ENCODE assay signal across 9 mouse cellular contexts in the genomic region with DNA sequence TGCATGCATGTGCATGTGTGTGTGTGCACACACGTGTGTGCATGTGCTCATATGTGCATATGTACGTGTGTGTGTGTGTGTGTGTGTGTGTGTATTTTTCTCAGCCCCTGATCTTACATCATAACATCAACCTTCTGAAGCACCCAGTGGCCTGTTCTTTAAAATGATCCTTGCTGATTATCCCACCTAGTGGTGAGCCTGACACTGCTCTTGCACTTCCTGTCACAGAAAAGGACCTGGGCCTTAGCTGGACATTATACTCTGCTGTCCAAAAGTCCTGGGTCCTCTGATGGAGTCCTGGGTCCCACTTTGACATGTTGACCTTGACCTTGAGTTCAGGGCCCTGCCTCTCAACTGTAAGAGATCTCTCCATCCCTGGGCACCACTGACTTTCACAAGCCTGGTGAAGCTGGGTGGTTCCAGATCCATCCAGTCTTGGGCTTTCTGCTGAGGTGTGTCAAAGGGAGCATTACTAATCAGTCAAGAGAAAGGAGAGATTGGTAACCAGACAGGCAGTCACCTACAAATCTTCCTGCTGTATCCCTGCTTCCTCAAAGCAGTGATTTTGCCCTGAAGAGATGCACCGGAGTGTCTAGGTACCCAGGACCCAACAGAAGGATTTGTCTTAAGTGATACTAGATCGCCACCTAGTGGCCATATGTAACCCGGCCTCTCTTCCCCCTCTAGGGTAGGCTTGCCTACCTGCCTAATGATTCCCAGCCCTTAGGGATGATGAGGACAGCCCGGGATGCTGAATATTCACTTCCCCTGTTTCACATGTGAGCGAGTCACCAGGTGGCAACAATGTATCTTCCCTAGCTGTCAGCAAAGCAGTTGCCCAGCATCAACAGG. TPM values are rescaled to one million over a fixed set of nuclear protein-coding genes. Genes with fewer than 3 reads are reported as not detected.
DNase-seq lines count a peak whose midpoint lies in the region; ATAC-seq lines count a peak whose summit lies in the region.
"Had no signal": no experiment of that assay in that cellular context is flagged by ENCODE, and none has a peak within 500 bp of the region (broad histone marks: within the 10 kb centered on the region; RNA-seq: fewer than 3 reads in every experiment).

No protein-coding gene starts in this region.

- no peak overlapping the region for H3K4me3 ChIP-seq in heart, embryonic 11.5 days (ENCODE audit: low read depth, low read length)
- no peak overlapping the region for H3K4me3 ChIP-seq in forebrain, embryonic 13.5 days
- no peak overlapping the region for H3K4me3 ChIP-seq in intestine, embryonic 14.5 days (ENCODE audit: low read depth, low read length)
- no peak overlapping the region for H3K4me3 ChIP-seq in midbrain, embryonic 11.5 days (ENCODE audit: low read depth, low read length)
- no peak overlapping the region for H3K4me3 ChIP-seq in stomach, embryonic 15.5 days (replicated peaks)
- H3K4me3 ChIP-seq: megakaryocyte, embryonic 14.5 days had no signal

- peaks cover 3% of the 10 kb centered on the region; the same call in 1 of the 2 replicates for H3K4me1 ChIP-seq in heart, embryonic 11.5 days (ENCODE audit: control insufficient read depth, insufficient read depth, low read length)
- no peaks in the 10 kb centered on the region for H3K4me1 ChIP-seq in forebrain, embryonic 13.5 days
- H3K4me1 ChIP-seq in intestine, embryonic 14.5 days (replicated peaks; ENCODE audit: control insufficient read depth, insufficient read depth, low read length) = no peaks in the 10 kb centered on the region
- no peaks in the 10 kb centered on the region for H3K4me1 ChIP-seq in midbrain, embryonic 11.5 days (ENCODE audit: control insufficient read depth, insufficient read depth, low read length)
- H3K4me1 ChIP-seq in stomach, embryonic 15.5 days = no peaks in the 10 kb centered on the region
- H3K4me1 ChIP-seq: megakaryocyte, embryonic 14.5 days had no signal

- no peak for ATAC-seq in heart, embryonic 11.5 days (replicated peaks; ENCODE audit: insufficient number of reproducible peaks, low FRiP score, low TSS enrichment)
- peak; percentile 77 for ATAC-seq in forebrain, embryonic 13.5 days
- ATAC-seq in intestine, embryonic 14.5 days (replicated peaks; ENCODE audit: low FRiP score, low TSS enrichment, low read depth) = peak; percentile 83
- peak; percentile 55; the same call in 1 of the 2 replicates for ATAC-seq in midbrain, embryonic 11.5 days (ENCODE audit: low FRiP score)
- ATAC-seq in stomach, embryonic 15.5 days (ENCODE audit: insufficient read depth, low FRiP score, low read depth) = peak; percentile 56; the same call in 1 of the 2 replicates

- no peaks in the 10 kb centered on the region for H3K36me3 ChIP-seq in heart, embryonic 11.5 days (ENCODE audit: control insufficient read depth, insufficient read depth, low read length)
- no peaks in the 10 kb centered on the region for H3K36me3 ChIP-seq in forebrain, embryonic 13.5 days (ENCODE audit: poor library complexity, severe bottlenecking)
- no peaks in the 10 kb centered on the region for H3K36me3 ChIP-seq in intestine, embryonic 14.5 days (ENCODE audit: control insufficient read depth, insufficient read depth, low read length)
- no peaks in the 10 kb centered on the region for H3K36me3 ChIP-seq in midbrain, embryonic 11.5 days (ENCODE audit: control insufficient read depth, insufficient read depth, low read length)
- no peaks in the 10 kb centered on the region for H3K36me3 ChIP-seq in stomach, embryonic 15.5 days

- no peaks in the 10 kb centered on the region for H3K9me3 ChIP-seq in heart, embryonic 11.5 days (replicated peaks; ENCODE audit: control insufficient read depth, low read length)
- H3K9me3 ChIP-seq in forebrain, embryonic 13.5 days (replicated peaks) = no peaks in the 10 kb centered on the region
- no peaks in the 10 kb centered on the region for H3K9me3 ChIP-seq in intestine, embryonic 14.5 days (ENCODE audit: control insufficient read depth, low read length)
- H3K9me3 ChIP-seq in midbrain, embryonic 11.5 days (ENCODE audit: control insufficient read depth, low read length) = no peaks in the 10 kb centered on the region
- no peaks in the 10 kb centered on the region for H3K9me3 ChIP-seq in stomach, embryonic 15.5 days
- H3K9me3 ChIP-seq: megakaryocyte, embryonic 14.5 days had no signal

- peak; percentile 72 for DNase-seq in heart, adult 8-10 months (ENCODE audit: low spot score)
- DNase-seq in cerebellum, adult 11 months = peak; percentile 39
- DNase-seq in intestine, embryonic 14.5 days (ENCODE audit: low spot score) = peak; percentile 88
- peak; percentile 77 to 79 for DNase-seq in left cerebral cortex, postnatal 25 days (ENCODE audit: low spot score in 2 of 2)
- peak; percentile 95 for DNase-seq in midbrain, embryonic 11.5 days (ENCODE audit: low spot score, missing footprints)

- WGBS in heart, embryonic 11.5 days (ENCODE audit: insufficient replicate concordance) = 34% methylated on average over 7 of the region's 7 CpGs
- WGBS in forebrain, embryonic 13.5 days = 35% methylated on average over 7 of the region's 7 CpGs
- 26% methylated on average over 7 of the region's 7 CpGs for WGBS in intestine, embryonic 14.5 days
- 37% methylated on average over 7 of the region's 7 CpGs for WGBS in midbrain, embryonic 11.5 days
- 22% methylated on average over 6 of the region's 7 CpGs for WGBS in stomach, embryonic 15.5 days

- H3K27ac ChIP-seq in heart, embryonic 11.5 days (ENCODE audit: low read depth, low read length) = no peak overlapping the region
- no peak overlapping the region for H3K27ac ChIP-seq in forebrain, embryonic 13.5 days
- no peak overlapping the region for H3K27ac ChIP-seq in intestine, embryonic 14.5 days (ENCODE audit: low read depth)
- H3K27ac ChIP-seq in midbrain, embryonic 11.5 days (ENCODE audit: low read depth, low read length) = no peak overlapping the region
- H3K27ac ChIP-seq in stomach, embryonic 15.5 days = no peak overlapping the region

- peaks cover 23% of the 10 kb centered on the region for H3K27me3 ChIP-seq in heart, embryonic 11.5 days (ENCODE audit: control insufficient read depth, insufficient read depth, low read length)
- H3K27me3 ChIP-seq in forebrain, embryonic 13.5 days = 0 out of 2 replicates have a peak, but pooled peaks cover 5% of the 10 kb centered on the region
- H3K27me3 ChIP-seq in intestine, embryonic 14.5 days (replicated peaks; ENCODE audit: control insufficient read depth, insufficient read depth, low read length) = no peaks in the 10 kb centered on the region
- H3K27me3 ChIP-seq in midbrain, embryonic 11.5 days (ENCODE audit: control insufficient read depth, insufficient read depth, low read length) = no peaks in the 10 kb centered on the region
- no peaks in the 10 kb centered on the region for H3K27me3 ChIP-seq in stomach, embryonic 15.5 days (replicated peaks)

- intact Hi-C loops in left cerebral cortex, postnatal 25 days (cut with DNase I) = loop anchor here (2.0 to 5.0 kb wide), 5 partner anchors 28 to 894 kb away; a partner anchor contains a TSS

- H3K4me2 ChIP-seq in heart, embryonic 11.5 days = no peak overlapping the region
- no peak overlapping the region for H3K4me2 ChIP-seq in forebrain, embryonic 13.5 days
- H3K4me2 ChIP-seq in intestine, embryonic 14.5 days (ENCODE audit: low read length) = no peak overlapping the region
- no peak overlapping the region for H3K4me2 ChIP-seq in midbrain, embryonic 11.5 days
- H3K4me2 ChIP-seq in stomach, embryonic 15.5 days = no peak overlapping the region

- H3K9ac ChIP-seq in heart, embryonic 11.5 days (ENCODE audit: low read depth, low read length) = no peak overlapping the region
- no peak overlapping the region for H3K9ac ChIP-seq in forebrain, embryonic 13.5 days
- no peak overlapping the region for H3K9ac ChIP-seq in intestine, embryonic 14.5 days (ENCODE audit: low read length)
- H3K9ac ChIP-seq in midbrain, embryonic 11.5 days (ENCODE audit: low read length) = no peak overlapping the region
- H3K9ac ChIP-seq in stomach, embryonic 15.5 days = no peak overlapping the region

RNA-seq across cellular contexts. Expression of a gene that starts 3.6 kb away (rescaled TPM):
- not detected for total RNA-seq in heart, adult 8-10 months (2022)
- not detected in 2 replicates for polyA plus RNA-seq in heart, embryonic 11.5 days (2014; fragmentation: Nextera tagmentation; extraction: Ambion mirVana)
- not detected in 2 replicates for polyA plus RNA-seq in forebrain, embryonic 13.5 days (2015; fragmentation: Nextera tagmentation; extraction: Ambion mirVana)
- polyA plus RNA-seq in intestine, embryonic 14.5 days (2014; fragmentation: Nextera tagmentation; extraction: Ambion mirVana) = not detected in 2 replicates
- total RNA-seq in left cerebral cortex, postnatal 25 days (2021) = not detected
- not detected in 2 replicates for polyA plus RNA-seq in midbrain, embryonic 11.5 days (2014; fragmentation: Nextera tagmentation; extraction: Ambion mirVana)
- not detected in 2 replicates for polyA plus RNA-seq in stomach, embryonic 15.5 days (2015; fragmentation: Nextera tagmentation; extraction: Ambion mirVana)

RNA-seq across cellular contexts. Expression of a gene that starts 13.0 kb away (rescaled TPM):
- total RNA-seq in heart, adult 8-10 months (2022) = 1 to 10 TPM; 2.0 to 4.4 (median 3.3) TPM
- polyA plus RNA-seq in heart, embryonic 11.5 days (2014; fragmentation: Nextera tagmentation; extraction: Ambion mirVana) = 0.63 TPM in 1 of 2 replicates, not detected in the other
- not detected in 2 replicates for polyA plus RNA-seq in forebrain, embryonic 13.5 days (2015; fragmentation: Nextera tagmentation; extraction: Ambion mirVana)
- polyA plus RNA-seq in intestine, embryonic 14.5 days (2014; fragmentation: Nextera tagmentation; extraction: Ambion mirVana) = 21.2 and 22.8 TPM in 2 replicates
- under 1 TPM in 1 of 2 experiments, not detected in 1; 0.41 TPM for total RNA-seq in left cerebral cortex, postnatal 25 days (2021)
- not detected in 2 replicates for polyA plus RNA-seq in midbrain, embryonic 11.5 days (2014; fragmentation: Nextera tagmentation; extraction: Ambion mirVana)
- 9.5 and 14.2 TPM in 2 replicates for polyA plus RNA-seq in stomach, embryonic 15.5 days (2015; fragmentation: Nextera tagmentation; extraction: Ambion mirVana)

RNA-seq across cellular contexts. Expression of a gene that starts 41.6 kb away (rescaled TPM):
- total RNA-seq in heart, adult 8-10 months (2022) = 1 to 10 TPM in 2 of 4 experiments, under 1 TPM in 2; 0.75 to 1.5 (median 1.1) TPM
- polyA plus RNA-seq in heart, embryonic 11.5 days (2014; fragmentation: Nextera tagmentation; extraction: Ambion mirVana) = 0.16 TPM in 1 of 2 replicates, not detected in the other
- polyA plus RNA-seq in forebrain, embryonic 13.5 days (2015; fragmentation: Nextera tagmentation; extraction: Ambion mirVana) = 0.04 and 0.09 TPM in 2 replicates
- polyA plus RNA-seq in intestine, embryonic 14.5 days (2014; fragmentation: Nextera tagmentation; extraction: Ambion mirVana) = 0.60 and 0.96 TPM in 2 replicates
- total RNA-seq in left cerebral cortex, postnatal 25 days (2021) = 1 to 10 TPM in 1 of 2 experiments, under 1 TPM in 1; 0.85 to 1.3 TPM
- polyA plus RNA-seq in midbrain, embryonic 11.5 days (2014; fragmentation: Nextera tagmentation; extraction: Ambion mirVana) = 0.10 and 0.33 TPM in 2 replicates
- polyA plus RNA-seq in stomach, embryonic 15.5 days (2015; fragmentation: Nextera tagmentation; extraction: Ambion mirVana) = 1.8 and 2.3 TPM in 2 replicates

RNA-seq across cellular contexts. Expression of a gene that starts 42.1 kb away (rescaled TPM):
- 10 to 100 TPM; 55.4 to 72.1 (median 61.1) TPM for total RNA-seq in heart, adult 8-10 months (2022)
- 115 and 138 TPM in 2 replicates for polyA plus RNA-seq in heart, embryonic 11.5 days (2014; fragmentation: Nextera tagmentation; extraction: Ambion mirVana)
- 21.6 and 22.1 TPM in 2 replicates for polyA plus RNA-seq in forebrain, embryonic 13.5 days (2015; fragmentation: Nextera tagmentation; extraction: Ambion mirVana)
- 60.4 and 65.3 TPM in 2 replicates for polyA plus RNA-seq in intestine, embryonic 14.5 days (2014; fragmentation: Nextera tagmentation; extraction: Ambion mirVana)
- total RNA-seq in left cerebral cortex, postnatal 25 days (2021) = 10 to 100 TPM; 66.9 to 68.0 TPM
- 20.2 and 21.1 TPM in 2 replicates for polyA plus RNA-seq in midbrain, embryonic 11.5 days (2014; fragmentation: Nextera tagmentation; extraction: Ambion mirVana)
- polyA plus RNA-seq in stomach, embryonic 15.5 days (2015; fragmentation: Nextera tagmentation; extraction: Ambion mirVana) = 64.9 and 65.4 TPM in 2 replicates

Comparison
In these comparisons a context has a peak if more than half of its experiments do, and no peak if none do; other contexts are left out.
1. DNase-seq: peak in every context shown above with its lines; median percentile 95 in midbrain, embryonic 11.5 days; 88 in intestine, embryonic 14.5 days; 78 in left cerebral cortex, postnatal 25 days; 72 in heart, adult 8-10 months; 39 in cerebellum, adult 11 months.